Mouse (Mus musculus): ENCODE results near the gene Tbcb. TPM values are rescaled to one million over a fixed set of nuclear protein-coding genes. Genes with fewer than 3 reads are reported as not detected.

Gene Tbcb
- total RNA-seq, 2 experiments from 2014 or later = 10.9 to 29.7 TPM

Other genes starting within 250 kb of the Tbcb start
- 2.5 and 5.4 TPM in 2 replicates for gene Zfp568, start 248.3 kb downstream of the Tbcb start, total RNA-seq (2015; ENCODE audit: low replicate concordance)
- gene Zfp568, start 248.3 kb downstream of the Tbcb start, total RNA-seq (2017; ENCODE audit: low replicate concordance) = 4.1 and 4.2 TPM in 2 replicates
- 1.1 TPM in 1 of 2 replicates, not detected in the other for gene Zfp14, start 180.9 kb downstream of the Tbcb start, total RNA-seq (2015; ENCODE audit: low replicate concordance)
- 0.39 TPM in 1 of 2 replicates, not detected in the other for gene Zfp14, start 180.9 kb downstream of the Tbcb start, total RNA-seq (2017; ENCODE audit: low replicate concordance)
- gene Zfp82, start 159.4 kb downstream of the Tbcb start, total RNA-seq (2015; ENCODE audit: low replicate concordance) = 0.84 and 4.0 TPM in 2 replicates
- gene Zfp82, start 159.4 kb downstream of the Tbcb start, total RNA-seq (2017; ENCODE audit: low replicate concordance) = 0.64 and 2.4 TPM in 2 replicates
- gene Gm26920, start 141.9 kb downstream of the Tbcb start, total RNA-seq (2015; ENCODE audit: low replicate concordance) = not detected in 2 replicates
- gene Gm26920, start 141.9 kb downstream of the Tbcb start, total RNA-seq (2017; ENCODE audit: low replicate concordance) = not detected in 2 replicates
- 2.1 and 2.5 TPM in 2 replicates for gene Zfp566, start 141.7 kb downstream of the Tbcb start, total RNA-seq (2015; ENCODE audit: low replicate concordance)
- not detected in 2 replicates for gene Zfp566, start 141.7 kb downstream of the Tbcb start, total RNA-seq (2017; ENCODE audit: low replicate concordance)
- 16.2 and 26.8 TPM in 2 replicates for gene Zfp260, start 137.5 kb downstream of the Tbcb start, total RNA-seq (2015; ENCODE audit: low replicate concordance)
- 2.7 and 3.0 TPM in 2 replicates for gene Zfp260, start 137.5 kb downstream of the Tbcb start, total RNA-seq (2017; ENCODE audit: low replicate concordance)
- gene Zfp382, start 110.3 kb downstream of the Tbcb start, total RNA-seq (2015; ENCODE audit: low replicate concordance) = 5.4 and 7.9 TPM in 2 replicates
- gene Zfp382, start 110.3 kb downstream of the Tbcb start, total RNA-seq (2017; ENCODE audit: low replicate concordance) = 4.0 and 6.0 TPM in 2 replicates
- 21.3 and 48.2 TPM in 2 replicates for gene Zfp146, start 62.5 kb downstream of the Tbcb start, total RNA-seq (2015; ENCODE audit: low replicate concordance)
- gene Zfp146, start 62.5 kb downstream of the Tbcb start, total RNA-seq (2017; ENCODE audit: low replicate concordance) = 33.2 and 35.6 TPM in 2 replicates
- not detected in 2 replicates for gene Cox7a1, start 48.1 kb downstream of the Tbcb start, total RNA-seq (2015; ENCODE audit: low replicate concordance)
- gene Cox7a1, start 48.1 kb downstream of the Tbcb start, total RNA-seq (2017; ENCODE audit: low replicate concordance) = not detected in 2 replicates
- 161 and 183 TPM in 2 replicates for gene Capns1, start 33.5 kb downstream of the Tbcb start, total RNA-seq (2015; ENCODE audit: low replicate concordance)
- 48.6 and 66.3 TPM in 2 replicates for gene Capns1, start 33.5 kb downstream of the Tbcb start, total RNA-seq (2017; ENCODE audit: low replicate concordance)
- 18.4 and 35.0 TPM in 2 replicates for gene Polr2i, start 324 bp downstream of the Tbcb start, total RNA-seq (2015; ENCODE audit: low replicate concordance)
- 0.76 and 26.8 TPM in 2 replicates for gene Polr2i, start 324 bp downstream of the Tbcb start, total RNA-seq (2017; ENCODE audit: low replicate concordance)
- not detected in 2 replicates for gene Ovol3, start 3.5 kb upstream of the Tbcb start, total RNA-seq (2015; ENCODE audit: low replicate concordance)
- gene Ovol3, start 3.5 kb upstream of the Tbcb start, total RNA-seq (2017; ENCODE audit: low replicate concordance) = not detected in 2 replicates
- gene Thap8, start 47.8 kb upstream of the Tbcb start, total RNA-seq (2015; ENCODE audit: low replicate concordance) = not detected in 2 replicates
- not detected in 2 replicates for gene Thap8, start 47.8 kb upstream of the Tbcb start, total RNA-seq (2017; ENCODE audit: low replicate concordance)
- 42.8 and 71.4 TPM in 2 replicates for gene Wdr62, start 48.1 kb upstream of the Tbcb start, total RNA-seq (2015; ENCODE audit: low replicate concordance)
- 26.2 and 31.1 TPM in 2 replicates for gene Wdr62, start 48.1 kb upstream of the Tbcb start, total RNA-seq (2017; ENCODE audit: low replicate concordance)
- gene Clip3, start 59.5 kb upstream of the Tbcb start, total RNA-seq (2015; ENCODE audit: low replicate concordance) = not detected in 2 replicates
- gene Clip3, start 59.5 kb upstream of the Tbcb start, total RNA-seq (2017; ENCODE audit: low replicate concordance) = not detected in 2 replicates
- gene Alkbh6, start 76.4 kb upstream of the Tbcb start, total RNA-seq (2015; ENCODE audit: low replicate concordance) = 2.5 and 11.3 TPM in 2 replicates
- 4.2 TPM in 1 of 2 replicates, not detected in the other for gene Alkbh6, start 76.4 kb upstream of the Tbcb start, total RNA-seq (2017; ENCODE audit: low replicate concordance)
- not detected in 2 replicates for gene Syne4, start 82.5 kb upstream of the Tbcb start, total RNA-seq (2015; ENCODE audit: low replicate concordance)
- not detected in 2 replicates for gene Syne4, start 82.5 kb upstream of the Tbcb start, total RNA-seq (2017; ENCODE audit: low replicate concordance)
- gene E130208F15Rik, start 89.5 kb upstream of the Tbcb start, total RNA-seq (2015; ENCODE audit: low replicate concordance) = not detected in 2 replicates
- 0.39 TPM in 1 of 2 replicates, not detected in the other for gene E130208F15Rik, start 89.5 kb upstream of the Tbcb start, total RNA-seq (2017; ENCODE audit: low replicate concordance)
- 2.5 TPM in 1 of 2 replicates, not detected in the other for gene Sdhaf1, start 91.6 kb upstream of the Tbcb start, total RNA-seq (2015; ENCODE audit: low replicate concordance)
- 0.45 and 0.64 TPM in 2 replicates for gene Sdhaf1, start 91.6 kb upstream of the Tbcb start, total RNA-seq (2017; ENCODE audit: low replicate concordance)
- gene Lrfn3, start 130.5 kb upstream of the Tbcb start, total RNA-seq (2015; ENCODE audit: low replicate concordance) = not detected in 2 replicates
- gene Lrfn3, start 130.5 kb upstream of the Tbcb start, total RNA-seq (2017; ENCODE audit: low replicate concordance) = not detected in 2 replicates
- 243 and 282 TPM in 2 replicates for gene Tyrobp, start 181.5 kb upstream of the Tbcb start, total RNA-seq (2015; ENCODE audit: low replicate concordance)
- gene Tyrobp, start 181.5 kb upstream of the Tbcb start, total RNA-seq (2017; ENCODE audit: low replicate concordance) = 60.1 and 77.1 TPM in 2 replicates
- gene Hcst, start 187.6 kb upstream of the Tbcb start, total RNA-seq (2015; ENCODE audit: low replicate concordance) = 3.6 and 18.0 TPM in 2 replicates
- 4.1 TPM in 1 of 2 replicates, not detected in the other for gene Hcst, start 187.6 kb upstream of the Tbcb start, total RNA-seq (2017; ENCODE audit: low replicate concordance)
- 7.2 and 20.1 TPM in 2 replicates for gene Nfkbid, start 189.5 kb upstream of the Tbcb start, total RNA-seq (2015; ENCODE audit: low replicate concordance)
- gene Nfkbid, start 189.5 kb upstream of the Tbcb start, total RNA-seq (2017; ENCODE audit: low replicate concordance) = 2.6 and 4.1 TPM in 2 replicates
- gene Aplp1, start 213.3 kb upstream of the Tbcb start, total RNA-seq (2015; ENCODE audit: low replicate concordance) = not detected in 2 replicates
- not detected in 2 replicates for gene Aplp1, start 213.3 kb upstream of the Tbcb start, total RNA-seq (2017; ENCODE audit: low replicate concordance)
- not detected in 2 replicates for gene Kirrel2, start 225.4 kb upstream of the Tbcb start, total RNA-seq (2015; ENCODE audit: low replicate concordance)
- not detected in 2 replicates for gene Kirrel2, start 225.4 kb upstream of the Tbcb start, total RNA-seq (2017; ENCODE audit: low replicate concordance)
- not detected in 2 replicates for gene Nphs1, start 226.0 kb upstream of the Tbcb start, total RNA-seq (2015; ENCODE audit: low replicate concordance)
- 1.2 TPM in 1 of 2 replicates, not detected in the other for gene Nphs1, start 226.0 kb upstream of the Tbcb start, total RNA-seq (2017; ENCODE audit: low replicate concordance)

Measured in erythroid progenitor cell, adult 5-6 weeks (primary cell).